Mouse (Mus musculus) lung, embryonic 16.5 days (tissue): ENCODE data around the gene Sgpp2. TPM values are rescaled to one million over a fixed set of nuclear protein-coding genes. Genes with fewer than 3 reads are reported as not detected.

ENCODE experiments used
- ATAC-seq: fragments of 200-750 bp; cut with Nextera tagmentation; 2 replicates; pipeline ENCODE4 v1.8.0; 2017; ENCODE audit warnings: low read depth, mild to moderate bottlenecking, moderate library complexity
- H3K27ac ChIP-seq: fragments of 300-500 bp; sonication (generic); 2 replicates; pipeline ENCODE4 v1.5.1; 2014; ENCODE audit warnings: mild to moderate bottlenecking, control low read depth, low read length
- H3K27me3 ChIP-seq: fragments of 300-500 bp; sonication (generic); 2 replicates; pipeline ENCODE4 v1.6.1; 2014; ENCODE audit warnings: low read depth, low read length, mixed read lengths; ENCODE audit not compliant: control insufficient read depth, insufficient read depth
- H3K36me3 ChIP-seq: fragments of 300-500 bp; sonication (generic); 2 replicates; pipeline ENCODE4 v1.6.1; 2014; ENCODE audit warnings: low read length; ENCODE audit not compliant: control insufficient read depth, insufficient read depth
- H3K4me1 ChIP-seq: fragments of 300-500 bp; sonication (generic); replicated peaks from 2 replicates; pipeline ENCODE4 v1.6.1; 2014; ENCODE audit warnings: low read length, mixed read lengths; ENCODE audit not compliant: control insufficient read depth, insufficient read depth
- H3K4me2 ChIP-seq: fragments of 300-500 bp; sonication (generic); 2 replicates; pipeline ENCODE4 v1.6.1; 2014; ENCODE audit warnings: low read depth, low read length, control low read depth
- H3K4me3 ChIP-seq: fragments of 300-500 bp; sonication (generic); 2 replicates; pipeline ENCODE4 v1.5.1; 2014; ENCODE audit warnings: mild to moderate bottlenecking, low read length, control low read depth
- H3K9ac ChIP-seq: fragments of 300-500 bp; sonication (generic); 2 replicates; pipeline ENCODE4 v1.6.1; 2014; ENCODE audit warnings: low read length, control low read depth
- H3K9me3 ChIP-seq: fragments of 300-500 bp; sonication (generic); 2 replicates; pipeline ENCODE4 v1.6.1; 2016; ENCODE audit warnings: low read length; ENCODE audit not compliant: control insufficient read depth
- WGBS: fragments of 180-500 bp; shearing (Covaris S2); extraction: QIAGEN DNeasy Blood & Tissue Kit; methylation state at CpG from one replicate; pipeline ENCODE4 v1.1.7; 2014; 5-methylcytosine and 5-hydroxymethylcytosine counted together
- polyA plus RNA-seq: library from polyadenylated mRNA; unstranded; fragments of >200 nt; fragmentation: Nextera tagmentation; extraction: Ambion mirVana; gene quantifications from 2 replicates; pipeline ENCODE4 v1.2.1, GENCODE M21; 2015

Gene Sgpp2
- polyA plus RNA-seq, 1 experiment from 2014 or later: 0.95 TPM

DNA sequence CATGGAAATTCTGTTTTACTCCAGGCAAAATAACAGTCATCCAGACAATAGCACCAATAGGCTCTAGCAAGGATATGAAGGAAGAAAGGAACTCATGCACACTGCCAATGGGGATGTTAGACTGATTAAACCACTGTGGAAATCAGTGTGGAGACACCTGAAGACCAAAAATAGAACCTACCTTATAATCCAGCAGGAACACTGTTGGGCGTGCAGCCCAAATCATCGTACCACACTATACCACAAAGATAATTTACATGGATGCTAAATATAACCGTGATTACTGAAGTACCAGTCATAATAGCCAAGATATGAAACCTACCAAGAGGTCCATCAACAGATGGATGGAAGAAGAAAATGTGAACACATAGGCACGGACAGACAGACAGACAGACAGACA lies 18.5 kb downstream of the Sgpp2 start:
- no peak overlapping the region for H3K27ac ChIP-seq
- no peak overlapping the region for H3K9ac ChIP-seq
- WGBS: 83% methylated on average over 4 of the region's 4 CpGs
- H3K4me3 ChIP-seq: no peak overlapping the region
- no peaks in the 10 kb centered on the region for H3K4me1 ChIP-seq
- ATAC-seq: no peak
- no peak overlapping the region for H3K4me2 ChIP-seq
- H3K36me3 ChIP-seq: no peaks in the 10 kb centered on the region
- H3K27me3 ChIP-seq: no peaks in the 10 kb centered on the region
- H3K9me3 ChIP-seq: no peaks in the 10 kb centered on the region

DNA sequence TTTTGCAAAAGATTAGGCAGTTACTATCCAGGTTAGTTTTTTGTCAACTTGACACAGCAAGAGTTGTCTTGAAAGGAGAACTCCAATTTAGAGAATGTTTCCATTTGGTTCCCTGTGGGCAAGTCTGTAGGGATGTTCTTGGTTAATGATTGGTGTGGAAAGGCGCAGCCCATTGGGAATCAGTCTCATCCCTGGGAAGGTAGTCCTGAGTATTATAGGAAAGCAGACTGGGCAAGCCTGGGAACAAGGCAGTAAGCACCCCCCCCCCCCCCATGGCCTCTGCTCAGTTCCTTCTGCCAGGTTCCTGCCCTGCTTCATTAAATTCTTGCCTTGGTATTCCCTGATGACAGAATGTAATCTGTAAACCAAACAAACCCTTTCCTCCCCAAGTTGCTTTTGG lies 19.7 kb downstream of the Sgpp2 start:
- H3K9ac ChIP-seq: no peak overlapping the region
- H3K4me2 ChIP-seq: no peak overlapping the region
- no peaks in the 10 kb centered on the region for H3K4me1 ChIP-seq
- H3K9me3 ChIP-seq: no peaks in the 10 kb centered on the region
- no peak overlapping the region for H3K4me3 ChIP-seq
- ATAC-seq: no peak
- WGBS: 96% methylated on average over 1 of the region's 1 CpGs
- H3K36me3 ChIP-seq: no peaks in the 10 kb centered on the region
- no peaks in the 10 kb centered on the region for H3K27me3 ChIP-seq
- H3K27ac ChIP-seq: no peak overlapping the region

DNA sequence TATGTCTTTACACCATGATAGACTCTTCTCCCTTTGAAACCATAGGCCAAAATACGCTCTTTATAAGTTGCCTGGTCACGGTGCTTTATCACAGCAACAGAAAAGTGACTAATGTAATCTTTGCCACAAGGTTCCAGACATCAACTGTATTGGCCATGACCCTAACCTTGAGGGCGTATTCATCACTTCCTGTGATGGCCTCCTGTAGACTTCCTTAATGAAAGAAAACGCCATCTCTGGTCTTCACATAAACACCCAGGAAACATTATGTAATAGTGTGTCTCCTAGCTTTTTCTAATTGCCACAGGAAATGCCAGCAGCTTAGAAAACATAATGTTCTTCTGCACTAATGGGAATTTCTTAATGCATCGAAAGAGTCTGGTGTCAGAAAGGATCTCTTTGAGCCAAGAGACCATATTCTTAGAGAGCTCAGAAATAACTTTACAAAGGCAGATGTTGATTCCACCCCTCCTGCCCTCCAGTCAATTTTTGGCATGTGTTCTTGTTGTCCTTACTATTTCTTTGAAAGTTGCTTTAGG lies 20.5 kb downstream of the Sgpp2 start:
- Histone ChIP-seq H3K4me3 (no peak overlapping the region), H3K27me3 (no peaks in the 10 kb centered on the region), H3K27ac (no peak overlapping the region), H3K4me1 (no peaks in the 10 kb centered on the region), H3K9me3 (no peaks in the 10 kb centered on the region), H3K36me3 (no peaks in the 10 kb centered on the region), H3K9ac (no peak overlapping the region), H3K4me2 (no peak overlapping the region)
- 69% methylated on average over 5 of the region's 5 CpGs for WGBS
- ATAC-seq: peak; percentile 38; the same call in 1 of the 2 replicates

DNA sequence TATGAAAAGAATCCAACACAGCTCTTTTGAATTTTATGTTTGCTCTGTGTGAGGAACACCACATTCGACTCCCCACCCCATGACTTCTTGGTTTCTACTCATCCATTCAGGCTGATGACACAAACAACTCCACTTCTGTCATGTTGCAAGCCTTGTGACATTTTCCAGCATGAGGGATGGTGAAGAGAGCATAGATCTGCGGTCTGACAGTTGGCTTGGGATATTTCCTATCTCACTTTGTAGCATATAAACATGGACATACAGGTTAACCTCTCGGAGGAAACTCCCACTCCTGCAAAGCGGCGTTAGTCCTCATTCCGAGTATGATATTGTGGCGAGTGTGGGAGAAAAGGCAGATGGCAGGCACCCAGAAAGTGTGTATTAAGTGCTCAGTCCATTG lies 27.6 kb downstream of the Sgpp2 start:
- WGBS: 38% methylated on average over 7 of the region's 7 CpGs
- peak; percentile 63; the same call in 1 of the 2 replicates for ATAC-seq
- Histone ChIP-seq H3K4me3 (no peak overlapping the region), H3K27me3 (no peaks in the 10 kb centered on the region), H3K4me1 (peaks cover 5% of the 10 kb centered on the region; the same call in 1 of the 2 replicates), H3K36me3 (no peaks in the 10 kb centered on the region), H3K4me2 (peak overlapping the region; percentile 15; the same call in 1 of the 2 replicates), H3K9me3 (no peaks in the 10 kb centered on the region), H3K9ac (no peak overlapping the region), H3K27ac (peak overlapping the region; percentile 64)

- Histone ChIP-seq H3K4me1 (peaks cover 5% of the 10 kb centered on the region; the same call in 1 of the 2 replicates), H3K27me3 (no peaks in the 10 kb centered on the region), H3K9me3 (no peaks in the 10 kb centered on the region), H3K9ac (no peak overlapping the region), H3K27ac (peak overlapping the region; percentile 64), H3K4me2 (no peak overlapping the region; the same call in 1 of the 2 replicates), H3K36me3 (no peaks in the 10 kb centered on the region), H3K4me3 (no peak overlapping the region)
- 46% methylated on average over 9 of the region's 9 CpGs for WGBS
- peak; percentile 95 for ATAC-seq
Observed at GRCm38 (mm10) chr1:78338212-78338611, 28.1 kb downstream of the Sgpp2 start.

DNA sequence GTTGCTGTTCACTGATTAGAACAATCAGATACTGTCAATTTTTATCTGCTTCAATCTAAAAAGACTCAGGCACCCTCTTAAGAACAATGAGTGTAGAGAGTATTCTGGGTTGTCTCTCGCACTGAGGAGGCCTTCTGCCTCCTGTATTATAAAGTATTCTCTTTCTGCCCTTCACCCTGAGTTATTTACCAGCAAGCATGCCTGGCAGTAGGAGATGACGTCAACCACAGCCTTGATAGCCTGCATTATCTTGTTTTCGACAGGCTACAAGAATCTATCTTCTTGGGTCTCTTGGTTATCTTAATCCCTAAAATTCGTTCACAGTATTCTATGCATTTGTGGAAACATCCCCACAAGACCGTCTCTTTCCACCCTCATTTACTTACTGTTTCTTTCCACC lies 29.8 kb downstream of the Sgpp2 start:
- Histone ChIP-seq H3K4me2 (no peak overlapping the region), H3K27me3 (no peaks in the 10 kb centered on the region), H3K27ac (no peak overlapping the region), H3K36me3 (no peaks in the 10 kb centered on the region), H3K4me3 (no peak overlapping the region), H3K4me1 (peaks cover 5% of the 10 kb centered on the region; the same call in 1 of the 2 replicates), H3K9me3 (no peaks in the 10 kb centered on the region), H3K9ac (no peak overlapping the region)
- 45% methylated on average over 5 of the region's 5 CpGs for WGBS
- ATAC-seq: no peak

DNA sequence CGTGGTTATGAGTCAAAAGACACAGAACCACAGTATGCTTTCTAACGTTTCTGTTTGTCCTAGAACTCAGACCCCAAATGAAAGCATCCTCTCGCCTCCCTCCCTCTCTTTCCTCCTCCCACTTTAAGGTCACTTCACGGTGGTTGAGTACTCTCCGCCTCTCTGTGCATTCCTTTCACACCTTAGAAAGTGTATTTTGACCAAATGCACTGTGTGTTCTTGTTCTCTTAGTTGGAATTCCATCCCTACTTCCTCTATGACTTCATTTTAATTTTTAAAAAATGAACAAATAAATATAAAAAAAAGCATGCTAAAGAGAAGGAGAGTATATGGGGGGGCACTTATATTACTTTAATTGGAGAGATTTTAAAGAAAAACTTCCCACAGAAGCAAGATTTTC lies 30.4 kb downstream of the Sgpp2 start:
- Histone ChIP-seq H3K4me1 (peaks cover 5% of the 10 kb centered on the region; the same call in 1 of the 2 replicates), H3K4me2 (no peak overlapping the region), H3K36me3 (no peaks in the 10 kb centered on the region), H3K4me3 (no peak overlapping the region), H3K27ac (no peak overlapping the region), H3K27me3 (no peaks in the 10 kb centered on the region), H3K9me3 (no peaks in the 10 kb centered on the region), H3K9ac (no peak overlapping the region)
- 46% methylated on average over 5 of the region's 5 CpGs for WGBS
- no peak for ATAC-seq

GRCm38 (mm10) chr1:78347317-78347806 lies 37.2 kb downstream of the Sgpp2 start:
- Histone ChIP-seq H3K4me3 (no peak overlapping the region), H3K27me3 (no peaks in the 10 kb centered on the region), H3K9me3 (no peaks in the 10 kb centered on the region), H3K36me3 (no peaks in the 10 kb centered on the region), H3K27ac (no peak overlapping the region), H3K9ac (no peak overlapping the region), H3K4me1 (0 out of 2 replicates have a peak, but pooled peaks cover 2% of the 10 kb centered on the region), H3K4me2 (no peak overlapping the region)
- 85% methylated on average over 12 of the region's 12 CpGs for WGBS
- no peak for ATAC-seq

DNA sequence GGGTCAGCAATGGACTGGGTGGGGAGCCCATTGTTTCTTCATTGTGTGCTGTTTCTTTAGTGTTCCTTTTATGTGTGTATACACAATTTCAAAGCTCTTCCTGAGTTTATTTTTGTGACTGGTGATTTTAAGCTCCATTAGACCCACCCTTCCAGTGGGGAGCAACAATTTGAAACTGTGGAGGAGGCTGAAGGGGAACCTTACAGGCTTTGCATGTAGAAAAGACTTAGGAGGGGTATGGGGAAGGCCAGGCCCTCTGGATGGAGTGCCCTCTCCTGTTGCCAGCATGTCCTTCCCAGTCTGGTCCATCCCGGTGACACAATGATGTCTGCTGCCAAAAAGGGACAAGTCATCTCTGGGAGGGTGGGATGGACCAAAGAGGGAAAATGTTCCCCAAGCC lies 39.1 kb downstream of the Sgpp2 start:
- peak; percentile 29; the same call in 1 of the 2 replicates for ATAC-seq
- Histone ChIP-seq H3K27ac (peak overlapping the region; percentile 54), H3K4me1 (0 out of 2 replicates have a peak, but pooled peaks cover 2% of the 10 kb centered on the region), H3K4me2 (no peak overlapping the region), H3K36me3 (no peaks in the 10 kb centered on the region), H3K9ac (no peak overlapping the region), H3K4me3 (no peak overlapping the region), H3K27me3 (no peaks in the 10 kb centered on the region), H3K9me3 (no peaks in the 10 kb centered on the region)
- WGBS: 63% methylated on average over 1 of the region's 1 CpGs
